Mouse (Mus musculus): Measurements from ENCODE around the gene Zfp568. TPM values are rescaled to one million over a fixed set of nuclear protein-coding genes. Genes with fewer than 3 reads are reported as not detected.

Zfp568 gene
- polyA plus RNA-seq, 1 experiment from 2014 or later: 14.2 TPM

DNA sequence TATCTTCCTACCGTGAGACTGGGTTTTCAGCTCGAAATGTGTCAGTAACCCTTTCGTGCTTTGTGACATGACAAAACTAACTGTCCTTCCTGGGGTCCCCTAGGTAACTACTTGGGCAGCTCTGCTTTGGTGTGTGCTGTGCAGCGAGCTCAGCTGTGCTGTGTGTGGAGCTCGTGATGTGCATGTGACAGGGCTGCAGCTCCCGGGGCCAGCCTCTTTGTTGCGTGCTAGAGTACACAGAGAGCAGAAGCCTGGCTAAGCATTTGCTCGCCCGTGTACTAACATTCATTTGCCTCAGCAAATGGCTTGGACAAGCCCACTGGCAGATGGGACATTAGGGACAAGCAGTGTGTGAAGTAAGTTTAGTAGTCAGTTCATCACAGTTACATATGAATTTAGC lies 9.6 kb downstream of the Zfp568 start:
- Histone ChIP-seq H3K36me3 (peaks cover 83% of the 10 kb centered on the region), H3K4me2 (no peak overlapping the region), H3K27ac (no peak overlapping the region), H3K9ac (no peak overlapping the region), H3K27me3 (replicated peaks) (no peaks in the 10 kb centered on the region), H3K4me1 (peaks cover 3% of the 10 kb centered on the region; the same call in 1 of the 2 replicates), H3K9me3 (replicated peaks) (0 out of 2 replicates have a peak, but pooled peaks cover 3% of the 10 kb centered on the region), H3K4me3 (no peak overlapping the region)
- WGBS (ENCODE audit: insufficient replicate concordance): 89% methylated on average over 9 of the region's 9 CpGs
- no peak for ATAC-seq

- ATAC-seq: no peak
- no peaks in the 10 kb centered on the region for H3K4me1 ChIP-seq
- no peak overlapping the region for H3K27ac ChIP-seq
- no peak overlapping the region for H3K9ac ChIP-seq
- H3K4me2 ChIP-seq: no peak overlapping the region
- 0 out of 2 replicates have a peak, but pooled peaks cover 3% of the 10 kb centered on the region for H3K9me3 ChIP-seq (replicated peaks)
- no peak overlapping the region for H3K4me3 ChIP-seq
- H3K36me3 ChIP-seq: peaks cover 91% of the 10 kb centered on the region
- WGBS (ENCODE audit: insufficient replicate concordance): 91% methylated on average over 8 of the region's 8 CpGs
- no peaks in the 10 kb centered on the region for H3K27me3 ChIP-seq (replicated peaks)
Measured at GRCm38 (mm10) chr7:29995134-29995533, 11.4 kb downstream of the Zfp568 start.

DNA sequence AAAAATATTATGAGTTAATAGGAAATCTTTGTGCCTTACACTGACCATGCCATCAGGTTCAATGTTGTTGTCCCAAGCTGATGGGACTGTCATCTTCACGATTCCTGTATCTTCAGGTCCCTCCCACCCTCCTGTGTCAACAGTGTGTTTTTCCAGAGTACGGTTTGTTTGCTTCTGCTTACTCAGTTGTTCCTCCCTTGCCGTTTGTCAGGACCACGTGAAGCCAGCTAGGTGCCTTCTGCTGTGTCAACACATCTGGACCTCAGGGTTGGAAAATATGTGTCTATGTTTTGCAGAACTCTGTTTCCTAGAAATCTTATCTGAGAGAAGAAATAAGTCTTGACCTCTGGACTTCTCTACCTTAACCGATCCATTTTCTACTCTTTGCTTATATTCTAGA lies 16.8 kb downstream of the Zfp568 start:
- Histone ChIP-seq H3K27ac (no peak overlapping the region), H3K4me3 (no peak overlapping the region), H3K36me3 (peaks cover 75% of the 10 kb centered on the region), H3K9me3 (replicated peaks) (no peaks in the 10 kb centered on the region), H3K4me2 (no peak overlapping the region), H3K9ac (no peak overlapping the region), H3K27me3 (replicated peaks) (no peaks in the 10 kb centered on the region), H3K4me1 (no peaks in the 10 kb centered on the region)
- 56% methylated on average over 5 of the region's 5 CpGs for WGBS (ENCODE audit: insufficient replicate concordance)
- ATAC-seq: no peak

DNA sequence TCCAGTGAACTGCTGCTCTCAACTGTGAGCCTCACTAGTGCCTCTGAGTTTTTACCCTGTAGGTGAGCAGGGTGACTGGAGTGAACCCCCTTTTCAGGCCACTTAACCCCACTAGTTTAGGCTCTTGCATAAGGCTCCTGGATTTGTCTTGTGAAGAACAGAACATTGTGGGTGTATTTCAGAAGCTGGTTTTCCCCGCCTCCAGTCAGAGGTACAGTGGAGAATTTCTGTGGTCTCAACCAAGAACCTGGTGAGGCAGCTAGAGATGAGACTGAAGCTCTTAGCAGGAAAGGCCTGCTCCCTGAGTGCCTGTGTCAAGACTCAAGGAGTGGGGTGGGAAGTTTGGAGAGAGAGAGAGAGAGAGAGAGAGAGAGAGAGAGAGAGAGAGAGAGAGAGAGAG lies 23.8 kb downstream of the Zfp568 start:
- Histone ChIP-seq H3K36me3 (peaks cover 74% of the 10 kb centered on the region), H3K9ac (no peak overlapping the region), H3K27me3 (replicated peaks) (no peaks in the 10 kb centered on the region), H3K9me3 (replicated peaks) (no peaks in the 10 kb centered on the region), H3K4me2 (no peak overlapping the region), H3K27ac (no peak overlapping the region), H3K4me3 (no peak overlapping the region), H3K4me1 (no peaks in the 10 kb centered on the region)
- no peak for ATAC-seq
- 74% methylated on average over 1 of the region's 1 CpGs for WGBS (ENCODE audit: insufficient replicate concordance)

DNA sequence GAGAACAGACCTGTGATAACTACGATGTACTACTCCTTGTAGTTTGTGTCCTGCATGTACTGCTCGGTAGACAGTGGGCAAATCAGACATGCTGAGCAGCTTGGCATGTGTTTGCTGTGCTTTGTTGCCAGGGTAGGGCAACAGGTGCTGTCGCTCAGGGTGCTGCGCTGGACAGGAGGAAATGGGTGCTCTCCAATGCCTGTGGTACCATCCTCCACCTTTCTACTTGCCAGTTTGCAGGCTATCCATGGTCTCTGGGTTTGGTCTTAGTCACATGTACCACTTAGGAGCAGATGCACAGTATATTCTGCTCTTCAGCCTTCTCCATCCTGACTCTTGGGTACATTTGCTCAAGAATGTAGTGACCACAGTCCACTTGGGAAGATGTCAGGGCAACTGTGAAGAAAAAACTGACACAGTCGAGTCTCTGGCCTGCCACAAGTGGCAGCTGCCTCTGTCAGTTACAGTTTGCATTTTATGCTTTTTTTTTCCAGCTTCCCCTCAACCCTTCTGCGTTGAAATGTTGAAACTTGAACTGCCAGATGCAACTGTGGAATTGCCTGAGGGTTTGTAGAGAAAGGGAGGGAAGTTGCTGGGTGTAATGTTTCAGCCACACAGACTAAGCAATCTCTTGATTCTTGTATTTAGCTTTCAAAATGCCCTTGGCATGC lies 24.4 kb downstream of the Zfp568 start:
- no peak overlapping the region for H3K9ac ChIP-seq
- no peaks in the 10 kb centered on the region for H3K9me3 ChIP-seq (replicated peaks)
- H3K36me3 ChIP-seq: peaks cover 76% of the 10 kb centered on the region
- no peak overlapping the region for H3K4me3 ChIP-seq
- no peak for ATAC-seq
- 72% methylated on average over 6 of the region's 6 CpGs for WGBS (ENCODE audit: insufficient replicate concordance)
- H3K4me1 ChIP-seq: no peaks in the 10 kb centered on the region
- H3K4me2 ChIP-seq: no peak overlapping the region
- no peaks in the 10 kb centered on the region for H3K27me3 ChIP-seq (replicated peaks)
- no peak overlapping the region for H3K27ac ChIP-seq

- Histone ChIP-seq H3K36me3 (peaks cover 85% of the 10 kb centered on the region), H3K4me2 (no peak overlapping the region), H3K27ac (no peak overlapping the region), H3K9ac (no peak overlapping the region), H3K9me3 (replicated peaks) (no peaks in the 10 kb centered on the region), H3K4me3 (no peak overlapping the region), H3K4me1 (no peaks in the 10 kb centered on the region), H3K27me3 (replicated peaks) (no peaks in the 10 kb centered on the region)
- WGBS (ENCODE audit: insufficient replicate concordance): 77% methylated on average over 21 of the region's 21 CpGs
- no peak for ATAC-seq
Measured at GRCm38 (mm10) chr7:30009321-30010085, 25.7 kb downstream of the Zfp568 start.

DNA sequence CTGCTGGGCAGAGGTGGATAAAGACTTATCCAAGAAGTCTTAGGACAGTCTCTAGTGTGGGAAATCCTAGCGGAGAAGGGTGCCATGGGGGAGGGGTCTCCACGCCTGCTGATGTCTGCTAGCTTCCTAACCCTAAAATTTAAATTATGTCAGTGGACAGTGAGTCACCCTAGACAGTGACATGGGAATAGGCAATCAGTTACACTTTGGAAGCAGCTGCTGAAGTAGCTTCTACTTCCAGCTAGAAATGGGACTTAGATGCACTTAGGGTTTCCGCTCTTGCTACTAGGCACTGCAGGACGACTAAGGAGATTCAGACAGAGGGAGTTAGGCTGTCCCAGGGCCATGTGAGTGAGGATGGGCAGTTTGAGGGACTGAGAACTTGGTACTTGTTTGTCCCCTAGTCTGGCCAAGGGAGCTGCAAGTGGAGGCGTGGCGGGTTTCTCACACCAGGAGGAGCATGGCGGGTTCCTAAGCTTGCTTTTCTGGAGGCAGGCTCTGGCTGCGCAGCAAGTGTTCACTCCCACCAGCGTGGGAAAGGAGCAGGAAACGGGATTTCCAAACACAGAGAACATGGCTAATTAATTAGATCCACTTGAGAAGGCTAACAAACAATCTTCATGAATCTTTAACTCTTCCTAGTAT lies 26.9 kb downstream of the Zfp568 start:
- ATAC-seq: no peak
- no peak overlapping the region for H3K9ac ChIP-seq
- H3K36me3 ChIP-seq: peaks cover 88% of the 10 kb centered on the region
- WGBS (ENCODE audit: insufficient replicate concordance): 81% methylated on average over 10 of the region's 10 CpGs
- H3K9me3 ChIP-seq (replicated peaks): no peaks in the 10 kb centered on the region
- no peak overlapping the region for H3K27ac ChIP-seq
- no peaks in the 10 kb centered on the region for H3K4me1 ChIP-seq
- H3K27me3 ChIP-seq (replicated peaks): no peaks in the 10 kb centered on the region
- H3K4me2 ChIP-seq: no peak overlapping the region
- no peak overlapping the region for H3K4me3 ChIP-seq

DNA sequence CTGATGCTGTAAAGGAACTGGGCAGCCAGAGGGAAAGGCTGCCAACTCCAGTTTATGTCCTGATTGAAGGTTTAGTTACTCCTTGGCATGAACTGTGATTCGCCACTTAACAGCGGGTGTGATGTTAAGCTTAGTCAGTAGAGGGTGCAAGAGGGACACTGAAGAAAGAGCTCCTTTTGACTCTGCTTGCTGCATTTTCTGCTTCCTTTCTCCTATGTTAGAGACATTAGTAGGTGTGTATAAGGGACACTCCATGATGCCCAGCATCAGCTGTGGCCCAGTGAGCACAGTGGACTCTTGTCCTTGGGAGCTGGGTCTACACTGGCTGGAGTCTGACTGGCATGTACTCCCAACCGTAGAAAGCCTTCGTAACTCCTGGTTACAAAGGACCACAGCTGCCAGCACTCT lies 29.2 kb downstream of the Zfp568 start:
- no peak; the same call in 1 of the 2 replicates for ATAC-seq
- H3K4me1 ChIP-seq: no peaks in the 10 kb centered on the region
- no peaks in the 10 kb centered on the region for H3K9me3 ChIP-seq (replicated peaks)
- no peaks in the 10 kb centered on the region for H3K27me3 ChIP-seq (replicated peaks)
- H3K4me3 ChIP-seq: no peak overlapping the region
- H3K4me2 ChIP-seq: no peak overlapping the region
- no peak overlapping the region for H3K27ac ChIP-seq
- peaks cover 90% of the 10 kb centered on the region for H3K36me3 ChIP-seq
- 86% methylated on average over 4 of the region's 4 CpGs for WGBS (ENCODE audit: insufficient replicate concordance)
- no peak overlapping the region for H3K9ac ChIP-seq

GRCm38 (mm10) chr7:30017226-30017625 lies 33.5 kb downstream of the Zfp568 start:
- no peaks in the 10 kb centered on the region for H3K9me3 ChIP-seq (replicated peaks)
- no peaks in the 10 kb centered on the region for H3K27me3 ChIP-seq (replicated peaks)
- H3K4me3 ChIP-seq: no peak overlapping the region
- peaks cover 92% of the 10 kb centered on the region for H3K36me3 ChIP-seq
- no peak overlapping the region for H3K27ac ChIP-seq
- H3K9ac ChIP-seq: no peak overlapping the region
- no peaks in the 10 kb centered on the region for H3K4me1 ChIP-seq
- H3K4me2 ChIP-seq: no peak overlapping the region
- ATAC-seq: no peak
- 78% methylated on average over 6 of the region's 6 CpGs for WGBS (ENCODE audit: insufficient replicate concordance)

- Histone ChIP-seq H3K36me3 (peaks cover 94% of the 10 kb centered on the region), H3K27ac (no peak overlapping the region), H3K4me1 (no peaks in the 10 kb centered on the region), H3K27me3 (replicated peaks) (no peaks in the 10 kb centered on the region), H3K4me3 (no peak overlapping the region), H3K4me2 (no peak overlapping the region), H3K9ac (no peak overlapping the region), H3K9me3 (replicated peaks) (no peaks in the 10 kb centered on the region)
- ATAC-seq: no peak
- WGBS (ENCODE audit: insufficient replicate concordance): 80% methylated on average over 2 of the region's 2 CpGs
Measured at GRCm38 (mm10) chr7:30019543-30019942, 35.8 kb downstream of the Zfp568 start.

DNA sequence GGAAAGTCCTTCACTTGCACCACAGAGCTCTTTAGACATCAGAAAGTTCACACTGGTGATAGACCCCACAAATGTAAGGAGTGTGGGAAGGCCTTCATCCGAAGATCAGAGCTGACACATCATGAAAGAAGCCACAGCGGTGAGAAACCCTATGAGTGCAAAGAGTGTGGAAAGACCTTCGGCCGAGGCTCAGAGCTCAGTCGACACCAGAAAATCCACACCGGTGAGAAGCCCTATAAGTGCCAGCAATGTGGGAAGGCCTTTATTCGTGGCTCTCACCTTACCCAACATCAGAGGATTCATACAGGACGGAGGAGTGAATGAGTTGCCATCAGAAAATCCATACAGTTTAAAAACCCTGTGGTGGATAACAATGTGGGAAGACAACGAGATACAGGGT lies 39.6 kb downstream of the Zfp568 start:
- H3K4me3 ChIP-seq: no peak overlapping the region
- WGBS (ENCODE audit: insufficient replicate concordance): 86% methylated on average over 9 of the region's 9 CpGs
- H3K27ac ChIP-seq: no peak overlapping the region
- no peaks in the 10 kb centered on the region for H3K27me3 ChIP-seq (replicated peaks)
- H3K9me3 ChIP-seq (replicated peaks): no peaks in the 10 kb centered on the region
- ATAC-seq: no peak
- no peaks in the 10 kb centered on the region for H3K4me1 ChIP-seq
- H3K4me2 ChIP-seq: no peak overlapping the region
- H3K36me3 ChIP-seq: peaks cover 86% of the 10 kb centered on the region
- H3K9ac ChIP-seq: no peak overlapping the region

DNA sequence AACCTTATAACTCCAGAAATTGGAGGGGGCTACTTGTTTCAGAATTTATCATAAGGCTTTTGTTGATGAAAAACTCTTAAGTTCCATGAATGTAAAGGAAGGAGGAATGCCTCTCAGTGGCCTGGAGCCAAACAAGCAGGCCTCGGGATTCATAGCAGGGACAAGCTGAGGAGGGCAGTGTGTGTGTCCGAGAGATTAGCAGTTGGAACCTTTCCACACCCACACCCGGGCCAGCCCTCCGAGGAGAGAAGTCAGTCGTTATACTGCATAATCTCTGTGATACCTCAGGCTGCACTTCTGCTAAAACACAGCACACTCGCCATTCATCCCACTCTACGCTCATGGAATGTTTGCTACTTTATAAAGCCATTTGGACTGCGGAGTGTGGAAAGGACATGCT lies 40.0 kb downstream of the Zfp568 start:
- H3K27me3 ChIP-seq (replicated peaks): no peaks in the 10 kb centered on the region
- H3K4me1 ChIP-seq: no peaks in the 10 kb centered on the region
- no peak overlapping the region for H3K27ac ChIP-seq
- no peak overlapping the region for H3K9ac ChIP-seq
- H3K36me3 ChIP-seq: peaks cover 81% of the 10 kb centered on the region
- no peak overlapping the region for H3K4me3 ChIP-seq
- no peak for ATAC-seq
- no peak overlapping the region for H3K4me2 ChIP-seq
- H3K9me3 ChIP-seq (replicated peaks): no peaks in the 10 kb centered on the region
- 70% methylated on average over 8 of the region's 8 CpGs for WGBS (ENCODE audit: insufficient replicate concordance)

Data from liver, embryonic 12.5 days (tissue).